Mouse (Mus musculus) T-helper 2 cell (primary cell): ENCODE results near the gene Cnr2.

Experiments used
- in situ Hi-C: fragments of 300-600 bp; cut with MboI, MseI; formaldehyde crosslinking; loops from one replicate; pipeline ENCODE4 v1.15.1; 2025; ENCODE audit warnings: high pct_unique_total_duplicates

Cnr2 gene

DNA sequence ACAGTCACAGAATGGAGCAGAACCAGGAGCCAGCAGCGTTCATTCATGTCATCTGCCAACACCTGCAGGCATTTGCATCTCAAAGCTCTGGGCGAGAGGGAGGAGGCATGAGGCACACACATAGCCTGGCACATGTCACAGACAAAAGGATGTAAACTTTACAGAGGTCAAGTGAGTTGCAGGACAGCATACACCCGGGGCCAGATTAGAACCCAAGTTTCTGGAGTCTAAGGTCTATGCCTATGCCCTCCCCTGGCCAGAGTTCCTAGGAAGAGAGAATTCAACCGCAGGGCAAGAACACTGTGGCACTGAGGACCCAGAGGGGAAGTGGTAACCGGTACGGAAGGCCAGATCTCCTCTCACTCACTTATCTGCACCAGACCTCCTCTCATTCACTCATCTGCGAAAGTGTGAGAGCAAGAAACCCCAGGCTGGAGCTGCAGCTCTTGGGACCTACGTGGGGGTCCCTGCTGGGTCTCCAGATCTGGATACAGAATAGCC is at the start of gene Cnr2:
TSS of gene Cnr2 (plus strand) at position 324 of the 501 bp plus-strand sequence.
- in situ Hi-C loops = no loop called here

DNA sequence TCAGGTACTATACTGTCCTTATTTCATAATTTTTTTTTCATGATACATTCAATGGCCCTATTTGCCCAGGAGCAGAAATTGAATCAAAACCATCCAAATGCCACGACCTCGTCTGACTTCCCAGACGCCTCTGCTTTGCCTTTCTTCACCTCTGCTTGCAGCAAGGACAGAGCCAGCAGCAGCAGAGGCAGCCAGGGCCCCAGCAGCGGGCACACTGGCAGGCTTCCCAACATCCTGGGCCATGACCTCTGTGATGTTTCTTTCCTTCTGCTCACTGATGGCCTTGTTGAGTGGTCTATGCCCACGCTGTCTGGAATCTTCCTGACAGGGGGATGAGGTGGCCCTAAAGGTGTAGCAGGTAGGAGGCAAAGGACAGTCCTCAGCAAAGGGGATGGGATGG is 47.6 kb upstream of the Cnr2 start:
- in situ Hi-C loops = no loop called here

DNA sequence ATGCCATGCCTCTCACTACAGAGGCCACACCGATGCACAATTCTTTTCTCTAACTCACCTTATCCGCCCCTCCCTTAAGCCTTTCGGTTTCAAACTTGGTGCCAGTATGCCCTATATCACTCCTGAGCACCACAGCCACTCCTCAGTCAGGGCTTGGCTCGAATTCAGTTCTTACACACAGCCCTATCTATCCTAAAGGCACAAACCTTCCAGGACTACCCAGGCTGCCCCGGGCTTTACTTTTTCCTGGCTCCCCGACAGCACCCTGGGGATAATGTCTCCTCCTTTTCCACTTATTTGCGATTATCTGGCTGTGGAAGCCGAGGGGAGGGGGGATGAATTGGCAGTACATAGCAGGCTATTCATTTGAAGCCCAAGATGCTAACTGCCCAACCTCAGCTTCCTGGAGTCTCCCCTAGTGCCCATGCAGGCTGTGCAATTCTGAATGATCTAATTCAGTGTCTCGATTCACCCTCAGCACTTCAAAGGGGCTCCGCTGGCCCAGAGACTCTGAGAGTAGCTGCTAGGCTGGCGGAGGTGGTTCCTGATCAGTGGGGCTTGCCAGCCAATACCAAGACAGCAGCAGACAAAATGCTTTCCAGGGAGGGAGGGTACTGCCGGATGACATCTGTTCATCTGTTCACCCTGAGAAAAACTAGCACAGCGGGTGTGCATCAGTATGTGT is 44.6 kb upstream of the Cnr2 start:
- in situ Hi-C loops = no loop called here

DNA sequence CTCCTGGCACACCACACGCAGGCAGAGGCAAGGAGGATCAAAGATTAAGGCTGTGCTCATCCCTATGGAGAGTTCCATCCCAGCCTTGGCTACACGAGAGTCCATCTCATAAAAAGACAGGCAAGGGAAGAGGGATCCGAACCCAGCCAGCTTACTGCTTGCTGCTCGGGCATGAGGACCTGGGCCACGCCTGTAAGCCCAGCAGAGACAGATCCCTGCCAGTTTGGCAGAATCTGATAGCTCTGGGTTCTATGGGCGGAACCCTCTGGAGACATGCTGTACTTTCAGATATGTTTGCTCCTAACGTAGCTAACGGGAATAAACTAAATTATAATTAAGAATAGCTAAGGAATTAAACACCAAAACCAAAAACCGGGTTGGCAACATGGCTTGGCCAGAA is 43.3 kb upstream of the Cnr2 start:
- in situ Hi-C loops = no loop called here

DNA sequence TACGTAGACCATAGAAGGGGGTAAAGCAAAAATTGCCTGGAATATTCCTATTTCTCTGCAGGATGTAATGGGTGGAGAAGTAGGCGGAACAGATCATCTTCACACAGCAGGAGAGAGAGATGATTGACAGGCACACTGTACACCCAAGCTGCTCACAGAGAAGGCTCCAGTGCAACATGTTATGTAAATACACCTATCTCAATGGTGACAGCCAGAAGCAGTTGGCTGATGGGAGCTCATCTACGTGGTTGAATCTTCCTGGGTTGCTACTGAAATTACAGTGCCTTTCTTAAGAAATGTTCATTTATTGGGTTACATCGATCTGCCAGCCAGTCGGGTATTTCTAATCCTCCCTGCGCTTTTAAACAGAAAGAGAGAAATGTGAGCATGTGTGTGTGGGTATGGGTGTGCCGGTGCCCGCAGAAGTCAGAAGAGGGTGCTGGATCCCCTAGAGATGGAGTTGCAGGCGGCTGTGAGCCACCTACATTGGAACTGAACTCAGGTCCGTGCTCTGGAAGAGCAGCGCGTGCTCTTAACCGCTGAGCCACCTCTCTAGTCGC is 41.1 kb upstream of the Cnr2 start:
- in situ Hi-C loops = no loop called here

DNA sequence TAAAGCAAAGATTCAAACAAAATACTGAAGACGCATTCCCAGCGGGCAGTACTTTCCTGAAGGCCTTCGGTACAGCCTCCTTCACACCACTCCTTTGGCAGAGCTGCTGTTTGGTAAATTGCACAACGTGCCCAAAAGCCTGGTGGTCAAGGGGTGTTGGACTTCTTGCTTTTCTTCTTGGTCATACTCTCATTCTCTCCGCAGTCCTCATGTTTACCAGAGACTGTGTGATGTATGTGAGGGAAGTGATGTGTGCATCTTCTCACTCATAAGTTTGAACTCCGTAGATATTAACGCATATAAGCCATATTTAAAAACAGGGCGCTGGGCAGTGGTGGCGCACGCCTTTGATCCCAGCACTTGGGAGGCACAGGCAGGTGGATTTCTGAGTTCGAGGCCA is 40.6 kb upstream of the Cnr2 start:
- in situ Hi-C loops = no loop called here

DNA sequence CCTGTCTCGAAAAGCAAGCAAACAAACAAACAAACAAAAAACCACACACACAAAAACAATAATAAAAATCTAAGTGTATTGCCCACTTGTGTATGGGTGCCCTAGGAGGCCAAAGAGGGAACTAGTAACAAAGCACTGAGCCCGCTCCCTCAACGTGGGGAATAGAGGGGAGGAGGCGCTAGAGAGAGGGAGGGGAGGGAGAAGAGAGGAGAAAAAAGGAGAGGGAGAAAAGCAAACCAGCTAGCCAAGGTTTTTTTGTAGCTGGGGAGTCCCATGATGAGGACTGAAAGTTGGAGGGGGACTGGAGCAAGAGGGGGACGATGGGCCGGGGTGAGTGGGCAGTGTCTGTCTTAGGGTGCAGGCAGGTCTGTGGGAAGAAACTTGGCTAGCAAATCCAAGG is 40.1 kb upstream of the Cnr2 start:
- in situ Hi-C loops = no loop called here

DNA sequence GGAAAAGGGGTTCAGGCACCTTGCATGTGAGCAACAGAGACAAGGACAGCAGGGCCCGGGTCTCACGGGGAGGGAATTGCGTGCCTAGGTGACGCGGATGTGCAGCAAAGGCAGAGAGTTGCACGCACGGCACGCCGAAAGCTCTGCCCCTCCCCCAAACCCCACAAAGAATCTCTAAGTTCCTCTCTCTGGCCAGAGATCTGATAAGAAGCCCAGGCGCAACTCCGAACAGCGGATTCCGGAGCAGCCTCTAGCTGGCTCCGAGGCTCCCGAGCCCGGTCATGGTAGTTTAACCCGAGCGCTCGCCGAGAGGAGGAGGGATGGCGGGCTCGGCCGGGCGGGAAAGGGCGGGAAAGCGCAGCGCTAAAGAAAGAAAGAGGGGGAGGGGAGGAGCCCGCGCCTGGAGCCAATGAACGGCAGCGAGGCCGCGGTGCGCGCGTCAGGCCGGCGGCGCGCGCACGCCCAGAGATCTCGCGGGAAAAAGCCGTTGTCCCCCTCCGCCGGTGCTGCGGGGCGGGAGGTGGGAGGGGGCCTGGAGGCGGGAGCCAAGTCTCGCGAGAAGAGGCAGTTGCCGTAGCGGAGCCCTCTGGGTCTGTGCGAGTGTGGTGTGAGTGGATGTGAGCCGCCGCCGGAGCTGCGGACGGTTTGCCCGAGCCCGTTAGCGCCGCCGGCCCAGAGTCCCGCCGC is 39.5 kb upstream of the Cnr2 start, which contains the start of gene Srsf10:
TSS of gene Srsf10 (plus strand) at position 212 of the 687 bp plus-strand sequence.
- in situ Hi-C loops = no loop called here

DNA sequence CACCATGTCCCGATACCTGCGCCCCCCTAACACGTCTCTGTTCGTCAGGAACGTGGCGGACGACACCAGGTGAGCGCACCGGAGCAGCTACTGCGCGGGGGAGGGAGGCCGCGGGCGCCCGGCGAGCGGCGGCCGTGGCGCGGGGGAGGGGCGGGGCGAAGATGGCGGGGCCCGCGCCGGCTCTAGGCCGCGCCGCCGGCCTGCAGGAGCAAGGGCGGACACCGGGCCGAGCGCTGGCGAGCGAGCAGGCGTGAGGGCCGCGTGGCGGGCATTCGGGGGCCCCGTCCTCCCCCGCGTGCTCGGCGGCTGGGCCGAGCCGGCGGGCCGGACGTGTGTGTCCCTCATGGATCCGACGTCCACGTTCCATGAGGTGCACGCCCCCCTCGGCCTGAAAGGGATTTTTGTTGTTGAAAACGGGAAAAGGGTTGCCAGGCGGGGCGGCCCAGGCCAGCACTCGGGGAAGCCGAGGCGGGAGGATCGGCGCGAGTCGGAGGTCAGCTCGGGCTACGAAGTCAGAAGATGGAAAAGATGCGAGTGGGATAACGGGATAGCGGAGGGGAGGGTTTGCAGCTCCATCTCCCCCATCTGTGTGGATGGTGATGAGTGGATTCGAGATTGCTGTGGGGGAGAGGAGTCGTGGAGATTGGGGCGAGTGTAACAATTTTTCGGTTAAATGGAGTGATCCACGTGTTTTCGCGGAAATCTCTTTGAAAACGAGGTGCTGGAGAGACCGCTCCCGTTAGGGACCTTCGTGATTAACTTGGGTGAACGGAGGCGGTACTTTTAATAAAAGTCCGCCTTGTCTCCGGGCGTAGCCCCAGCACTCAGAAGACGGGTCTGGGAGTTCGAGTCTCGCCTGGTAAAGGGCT is 38.7 kb upstream of the Cnr2 start:
- in situ Hi-C loops = no loop called here

DNA sequence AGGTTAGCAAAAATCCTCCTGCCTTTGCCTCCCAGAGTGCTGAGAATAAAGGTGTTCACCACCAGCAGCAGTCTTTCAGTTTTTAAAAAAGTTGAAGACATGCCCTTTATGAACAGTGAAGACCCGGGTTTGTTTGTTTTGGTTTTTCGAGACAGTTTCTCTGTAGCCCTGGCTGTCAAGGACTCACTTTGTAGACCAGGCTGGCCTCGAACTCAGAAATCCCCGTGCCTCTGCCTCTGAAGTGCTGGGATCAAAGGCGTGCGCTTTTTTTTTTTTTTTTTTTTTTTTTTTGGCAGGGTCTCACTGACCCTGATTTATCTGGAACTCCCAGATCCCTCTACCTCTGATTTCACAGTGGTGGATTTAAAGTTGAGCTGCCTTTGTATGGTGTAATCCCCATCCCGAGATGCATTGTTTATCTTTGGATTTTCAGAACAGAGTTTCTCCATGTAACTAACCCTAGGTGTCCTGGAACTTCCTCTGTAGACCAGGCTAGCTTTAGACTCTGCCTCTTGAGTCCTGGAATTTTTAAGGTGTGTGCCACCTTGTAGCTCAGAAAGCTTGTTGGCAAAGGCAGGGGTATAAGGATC is 37.5 kb upstream of the Cnr2 start:
- in situ Hi-C loops = no loop called here

DNA sequence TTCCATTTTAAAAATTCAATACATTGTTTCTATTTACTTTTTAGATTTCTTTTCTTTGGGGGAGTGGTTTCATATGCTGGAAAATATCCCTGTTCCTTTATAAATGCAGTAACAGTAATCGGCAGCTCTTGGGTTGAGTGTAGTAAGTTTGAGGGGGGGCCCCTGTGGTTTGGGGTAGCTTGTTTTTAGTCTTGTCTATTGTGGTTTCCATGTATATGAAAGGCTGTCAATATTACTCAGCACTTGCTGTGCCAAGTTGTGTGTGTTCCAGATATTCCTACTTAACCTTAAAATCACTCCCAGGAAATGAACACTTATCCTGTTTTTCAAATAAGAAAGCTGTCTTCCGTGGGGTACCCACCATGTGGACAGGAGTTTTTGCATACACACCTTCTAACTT is 26.2 kb upstream of the Cnr2 start:
- in situ Hi-C loops = no loop called here

DNA sequence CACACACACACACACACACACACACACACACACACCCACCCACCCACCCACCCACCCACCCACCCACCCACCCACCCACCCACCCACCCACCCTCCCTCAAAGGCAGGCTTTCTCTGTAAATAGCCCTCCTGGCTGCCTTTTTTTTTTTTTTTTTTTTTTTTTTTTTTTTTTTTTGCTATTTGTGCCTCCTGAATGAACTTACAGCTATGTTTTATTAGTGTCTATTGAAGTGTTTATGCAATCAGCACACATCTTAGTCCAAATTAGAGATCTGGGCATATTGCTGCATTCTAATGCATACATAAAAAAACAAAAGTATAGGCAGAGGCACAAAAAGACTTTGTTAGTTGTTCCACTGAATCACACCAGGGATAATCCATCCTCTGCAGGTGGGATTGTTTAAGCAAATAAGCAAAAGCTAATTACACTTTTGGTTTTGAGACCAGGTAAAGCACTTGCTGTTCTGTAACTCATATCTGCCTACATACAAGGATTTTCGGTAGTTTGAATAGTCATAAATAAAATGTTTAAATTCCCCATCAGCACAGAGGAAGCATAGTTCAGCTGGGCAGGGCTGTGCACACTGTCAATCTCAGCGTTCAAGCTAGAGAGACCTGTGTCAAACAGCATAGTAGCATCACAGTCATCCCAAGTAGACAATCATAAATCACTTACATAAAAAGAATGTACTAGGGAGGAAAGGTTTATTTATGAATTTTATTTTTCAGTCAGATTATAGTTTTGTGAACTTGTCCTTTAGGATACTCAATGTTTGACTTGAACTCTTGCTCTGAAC is 24.8 kb upstream of the Cnr2 start:
- in situ Hi-C loops = no loop called here

DNA sequence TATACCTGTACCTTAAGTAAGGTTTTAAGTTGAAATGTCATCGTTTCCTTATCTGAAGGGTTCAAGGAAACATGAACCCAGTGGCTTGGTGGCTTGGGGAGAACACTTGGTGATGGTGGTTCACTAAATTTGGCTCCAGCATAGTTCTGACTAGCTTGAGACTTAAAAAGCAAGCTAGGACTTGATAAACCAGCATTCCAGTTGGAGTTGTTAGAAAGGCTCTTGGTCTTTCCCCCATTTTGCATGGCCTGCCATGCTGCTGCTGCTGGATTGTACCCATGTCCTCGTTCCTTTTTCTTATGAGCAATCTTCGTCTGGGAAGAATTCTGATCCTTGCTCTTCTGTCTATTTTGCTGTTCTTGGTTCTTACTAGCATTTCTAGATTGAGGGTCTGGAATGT is 23.2 kb upstream of the Cnr2 start:
- in situ Hi-C loops = no loop called here

DNA sequence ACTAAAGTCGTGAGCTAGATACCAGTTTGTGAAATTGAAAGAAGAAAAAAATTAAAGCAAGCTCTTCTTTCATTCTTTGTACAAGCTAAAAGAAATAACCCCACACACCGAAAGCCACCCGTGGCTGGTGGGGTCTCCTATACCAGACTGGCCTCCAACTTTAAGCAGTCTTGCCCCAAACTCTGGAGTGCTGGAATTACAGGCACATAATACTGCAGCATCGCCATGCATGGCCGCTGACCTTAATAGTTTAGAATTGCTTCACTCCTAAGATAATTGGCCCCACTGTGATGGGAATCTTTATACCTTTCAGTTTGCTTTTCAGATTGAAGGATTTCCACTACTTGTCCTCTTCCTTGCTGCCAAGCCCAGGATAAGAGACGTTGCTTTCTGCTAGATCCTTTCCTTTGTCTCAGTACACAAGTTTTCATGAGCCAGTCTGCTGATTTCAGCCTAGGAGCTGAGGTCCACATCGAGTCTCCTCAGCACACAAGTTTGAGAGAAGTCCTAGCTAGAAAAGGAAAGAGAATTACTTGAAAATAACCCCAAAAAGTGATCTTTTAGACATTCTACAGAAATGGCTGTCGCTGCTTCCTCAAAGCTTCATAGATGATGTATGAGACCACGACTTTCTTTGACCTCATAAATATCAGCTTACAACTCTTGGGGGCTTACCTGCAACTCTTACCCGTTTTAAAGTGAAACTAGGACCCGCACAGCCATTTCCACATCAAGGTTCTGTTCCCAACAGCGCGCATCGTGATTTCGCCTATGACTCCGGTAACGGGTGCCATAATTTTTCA is 22.4 kb upstream of the Cnr2 start:
- in situ Hi-C loops = no loop called here

DNA sequence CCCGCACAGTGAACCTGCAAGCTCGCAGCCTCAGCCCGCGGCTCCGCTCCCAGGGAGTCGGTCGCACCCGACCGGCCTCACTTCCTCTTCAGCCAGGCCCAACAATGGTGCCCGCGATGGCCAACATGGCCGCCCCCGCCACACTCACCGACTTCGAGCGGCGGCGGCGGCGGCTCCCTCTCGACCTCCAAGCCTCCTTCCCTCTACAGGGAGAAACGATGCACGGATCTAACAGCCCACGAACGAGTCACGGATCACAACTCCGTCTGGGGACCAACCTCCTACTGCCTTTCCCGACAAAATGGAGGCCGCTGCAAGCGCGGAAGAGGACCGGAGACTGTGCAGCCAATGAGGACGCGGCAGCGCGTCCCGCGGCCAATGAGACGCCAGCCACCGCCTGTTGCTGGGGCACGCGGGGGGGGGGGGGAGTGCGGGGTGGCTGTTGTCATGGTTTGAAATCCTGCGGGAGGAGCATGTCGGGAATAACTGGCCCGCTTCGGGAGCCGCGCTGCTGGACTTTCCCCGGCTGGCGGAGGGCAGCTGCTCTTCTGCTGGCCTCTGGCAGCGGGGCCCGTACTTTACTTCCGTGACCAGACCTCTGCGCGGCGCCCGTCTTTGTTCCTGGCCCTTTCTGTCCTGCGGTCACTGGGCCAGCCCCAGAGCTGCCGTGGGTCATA is 21.5 kb upstream of the Cnr2 start, which contains the start of gene Pnrc2:
TSS of gene Pnrc2 (minus strand) at position 325 of the 677 bp plus-strand sequence.
- in situ Hi-C loops = no loop called here

DNA sequence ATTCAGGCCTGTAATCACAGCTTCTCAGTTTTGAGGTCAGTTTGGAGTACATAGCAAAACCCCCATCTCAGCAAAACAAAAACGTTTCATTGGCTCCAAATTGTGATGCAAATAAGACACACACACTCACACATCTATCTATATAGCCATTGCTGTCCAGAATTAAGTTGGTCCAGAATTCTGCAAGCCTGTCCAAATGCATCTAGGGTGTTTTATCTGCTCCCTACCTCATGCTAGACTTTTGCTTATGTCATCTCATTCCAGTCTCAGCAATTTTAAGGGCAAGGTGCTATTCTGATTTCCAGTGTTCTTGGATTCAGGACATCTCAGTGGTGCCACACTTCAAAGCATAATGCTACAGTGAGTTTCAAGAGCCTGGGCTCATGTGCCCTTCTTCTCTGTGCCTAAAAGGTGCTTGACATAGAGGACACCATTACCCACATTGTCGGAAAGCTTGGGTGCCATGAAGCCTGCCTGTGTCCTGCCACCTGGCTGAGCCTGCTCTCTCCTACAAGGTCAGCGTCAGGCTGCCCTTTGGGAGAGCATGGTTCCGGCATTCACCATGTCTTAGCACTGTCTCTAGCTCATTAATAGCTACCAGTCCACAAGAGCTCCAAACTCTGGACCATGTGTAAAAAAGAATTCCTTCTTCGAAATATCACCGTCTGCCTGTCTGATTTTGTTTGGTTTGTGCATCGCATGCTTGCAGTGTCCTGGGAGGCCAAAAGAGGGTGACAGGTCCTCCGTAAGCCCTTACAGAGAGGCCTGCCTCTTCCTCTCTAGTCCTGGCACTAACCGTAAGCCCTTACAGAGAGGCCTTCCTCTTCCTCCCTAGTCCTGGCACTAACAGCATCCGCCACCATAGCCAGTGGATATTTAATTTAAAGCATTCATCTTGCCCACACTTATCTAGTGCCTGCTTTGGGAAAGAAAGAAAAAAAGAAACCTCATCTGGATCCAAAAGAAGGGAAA is 20.3 kb upstream of the Cnr2 start:
- in situ Hi-C loops = no loop called here

DNA sequence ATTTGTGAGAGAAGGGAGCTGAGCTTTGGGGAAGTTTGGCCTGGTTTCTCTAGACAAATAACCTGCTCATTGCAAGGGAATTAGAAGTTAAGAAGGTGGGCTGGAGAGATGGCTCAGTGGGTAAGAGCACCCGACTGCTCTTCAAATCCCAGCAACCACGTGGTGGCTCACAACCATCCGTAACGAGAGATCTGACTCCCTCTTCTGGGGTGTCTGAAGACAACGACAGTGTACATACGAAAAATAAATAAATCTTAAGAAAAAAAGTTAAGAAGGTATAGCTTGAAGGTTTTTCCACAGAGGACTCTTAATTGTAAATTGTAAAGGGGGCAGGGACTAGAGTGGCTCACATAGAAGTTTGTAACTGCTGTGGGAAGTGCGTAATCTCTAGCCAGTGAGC is 19.6 kb upstream of the Cnr2 start:
- in situ Hi-C loops = no loop called here

DNA sequence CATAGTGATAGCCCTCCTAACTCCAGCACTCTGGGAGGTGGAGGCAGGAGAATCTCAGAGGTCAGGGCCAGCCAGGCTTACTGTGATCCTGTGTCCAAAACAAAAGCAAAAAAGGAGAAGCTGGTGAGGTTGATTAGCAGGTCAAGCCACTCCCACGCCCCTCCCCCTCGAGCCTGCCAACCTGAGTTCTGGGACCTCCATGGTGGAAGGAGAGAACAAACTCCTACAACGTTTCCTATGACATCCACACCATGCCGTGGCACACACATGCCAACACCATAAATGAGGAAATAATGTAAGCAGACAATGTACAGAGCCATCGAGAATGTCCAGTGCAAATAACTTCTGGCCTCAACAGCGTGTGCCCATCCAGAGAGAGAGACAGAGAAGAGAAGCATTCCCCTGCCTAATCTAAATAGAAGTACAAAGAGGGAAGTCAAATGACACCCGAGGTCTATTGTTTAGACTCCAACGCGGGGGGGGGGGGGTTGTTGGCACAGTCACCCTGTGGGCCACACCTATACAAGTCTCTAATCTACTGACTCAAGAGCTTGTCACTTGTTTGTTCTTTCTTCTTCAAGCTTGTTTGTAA is 19.1 kb upstream of the Cnr2 start:
- in situ Hi-C loops = no loop called here
